Mouse (Mus musculus) MEL (cell line): ENCODE data around the gene Spem1. TPM values are rescaled to one million over a fixed set of nuclear protein-coding genes. Genes with fewer than 3 reads are reported as not detected.

Experiments
- DNase-seq: peaks from one replicate; pipeline ENCODE4 v3.0.0; 2011; ENCODE audit warnings: low read depth, low spot score
- H3K27ac ChIP-seq: 2 replicates; pipeline ENCODE4 v1.5.1; 2012; ENCODE audit warnings: low read depth, mild to moderate bottlenecking, control low read depth, low read length, moderate library complexity; ENCODE audit not compliant: control insufficient read depth
- H3K27me3 ChIP-seq, 2 experiments: fragments of 150-350 bp in 1 of 2; sonication (generic) in 1 of 2; 2 replicates each; pipeline ENCODE4 v1.6.1; 2012; ENCODE audit warnings: low read length in 2 of 2, mild to moderate bottlenecking in 2 of 2, improper control_type of control experiment in 1 of 2, moderate library complexity in 1 of 2; ENCODE audit not compliant: insufficient read depth in 2 of 2, control insufficient read depth in 1 of 2
- H3K36me3 ChIP-seq, 2 experiments: 2 replicates each; pipeline ENCODE4 v1.6.1; 2012 to 2014; ENCODE audit warnings: low read length in 2 of 2, improper control_type of control experiment in 1 of 2, inconsistent platforms in 1 of 2, mild to moderate bottlenecking in 1 of 2; ENCODE audit not compliant: insufficient read depth in 2 of 2, control insufficient read depth in 1 of 2
- H3K4me1 ChIP-seq, 2 experiments: fragments of 150-350 bp in 1 of 2; sonication (generic) in 1 of 2; 2 replicates each; pipeline ENCODE4 v1.6.1; 2012; ENCODE audit warnings: low read length in 2 of 2, improper control_type of control experiment in 1 of 2, mild to moderate bottlenecking in 1 of 2; ENCODE audit not compliant: insufficient read depth in 2 of 2, control insufficient read depth in 1 of 2
- H3K4me3 ChIP-seq, 2 experiments: fragments of 150-350 bp in 1 of 2; sonication (generic) in 1 of 2; 2 replicates each; pipeline ENCODE4 v1.5.1; 2012; ENCODE audit warnings: low read depth in 2 of 2, low read length in 2 of 2, mild to moderate bottlenecking in 2 of 2, moderate library complexity in 2 of 2, control low read depth in 1 of 2, improper control_type of control experiment in 1 of 2; ENCODE audit not compliant: control insufficient read depth in 1 of 2, insufficient read depth in 1 of 2
- H3K79me2 ChIP-seq: 2 replicates; pipeline ENCODE4 v1.6.1; 2012; ENCODE audit warnings: mild to moderate bottlenecking, low read length, moderate library complexity; ENCODE audit not compliant: control insufficient read depth, poor library complexity, insufficient read depth
- H3K9ac ChIP-seq: 2 replicates; pipeline ENCODE4 v1.6.1; 2012; ENCODE audit warnings: low read depth, mild to moderate bottlenecking, control low read depth, low read length, moderate library complexity; ENCODE audit not compliant: control insufficient read depth, poor library complexity, severe bottlenecking
- H3K9me3 ChIP-seq: fragments of 150-350 bp; sonication (generic); replicated peaks from 2 replicates; pipeline ENCODE4 v1.6.1; 2012; ENCODE audit warnings: mild to moderate bottlenecking, low read length, improper control_type of control experiment, moderate library complexity; ENCODE audit not compliant: insufficient read depth
- BHLHE40 ChIP-seq: IDR thresholded peaks from 2 replicates; pipeline ENCODE4 v1.6.1; 2012; ENCODE audit warnings: low read depth, mild to moderate bottlenecking, inconsistent platforms, low read length, improper control_type of control experiment, borderline replicate concordance
- E2F4 ChIP-seq: IDR thresholded peaks from 2 replicates; pipeline ENCODE4 v1.6.1; 2011; ENCODE audit warnings: low read depth, low read length, improper control_type of control experiment, borderline replicate concordance
- ELF1 ChIP-seq: IDR thresholded peaks from 2 replicates; pipeline ENCODE4 v1.6.1; 2014; ENCODE audit warnings: low read depth, mild to moderate bottlenecking, inconsistent platforms, low read length, improper control_type of control experiment, moderate library complexity
- EP300 ChIP-seq, 2 experiments: IDR thresholded peaks; 2 replicates each; pipeline ENCODE4 v1.6.1; 2011; ENCODE audit warnings: improper control_type of control experiment in 2 of 2, low read length in 2 of 2, low read depth in 1 of 2, mild to moderate bottlenecking in 1 of 2
- GATA1 ChIP-seq: IDR thresholded peaks from 2 replicates; pipeline ENCODE4 v1.6.1; 2011; ENCODE audit warnings: low read depth, low read length, improper control_type of control experiment
- MAX ChIP-seq: IDR thresholded peaks from 2 replicates; pipeline ENCODE4 v1.6.1; 2011; ENCODE audit warnings: low read length, improper control_type of control experiment
- MEF2A ChIP-seq: IDR thresholded peaks from 2 replicates; pipeline ENCODE4 v1.6.1; 2014; ENCODE audit warnings: low read depth, mild to moderate bottlenecking, inconsistent platforms, low read length, improper control_type of control experiment; ENCODE audit not compliant: poor library complexity, insufficient replicate concordance, severe bottlenecking; ENCODE audit errors: extremely low read depth
- MXI1 ChIP-seq: IDR thresholded peaks from 2 replicates; pipeline ENCODE4 v1.6.1; 2011; ENCODE audit warnings: mild to moderate bottlenecking, low read depth, low read length, improper control_type of control experiment
- MYC ChIP-seq: IDR thresholded peaks from 2 replicates; pipeline ENCODE4 v1.6.1; 2011; ENCODE audit warnings: low read depth, mild to moderate bottlenecking, low read length, improper control_type of control experiment, moderate library complexity
- NELFE ChIP-seq: IDR thresholded peaks from 2 replicates; pipeline ENCODE4 v1.6.1; 2011; ENCODE audit warnings: low read depth, low read length, improper control_type of control experiment
- POLR2AphosphoS5 ChIP-seq: IDR thresholded peaks from 2 replicates; pipeline ENCODE4 v1.6.1; 2012; ENCODE audit warnings: low read depth, borderline replicate concordance, mild to moderate bottlenecking, inconsistent platforms, low read length, moderate library complexity, mixed read lengths
- USF1 ChIP-seq: IDR thresholded peaks from 2 replicates; pipeline ENCODE4 v1.6.1; 2014; ENCODE audit warnings: low read depth, mild to moderate bottlenecking, inconsistent platforms, low read length, improper control_type of control experiment, moderate library complexity
- ZKSCAN1 ChIP-seq: IDR thresholded peaks from 2 replicates; pipeline ENCODE4 v1.6.1; 2012; ENCODE audit warnings: low read depth, mild to moderate bottlenecking, inconsistent platforms, low read length, improper control_type of control experiment, moderate library complexity
- ZNF384 ChIP-seq: IDR thresholded peaks from 2 replicates; pipeline ENCODE4 v1.6.1; 2012; ENCODE audit warnings: low read depth, mild to moderate bottlenecking, inconsistent platforms, low read length, improper control_type of control experiment
- polyA plus RNA-seq, 2 experiments: library from polyadenylated mRNA; stranded (reverse) in 1 of 2; unstranded in 1 of 2; fragments of >175 nt in 1 of 2; fragments of >200 nt in 1 of 2; gene quantifications; 2 replicates each; pipeline versions ENCODE4 v1.2.1 to v1.2.4; 2012; ENCODE audit warnings: low replicate concordance in 2 of 2, low read depth in 1 of 2; ENCODE audit not compliant: insufficient read length in 2 of 2, insufficient read depth in 1 of 2, missing spikeins in 1 of 2
- total RNA-seq: library from RNA; depleted of rRNA; stranded (reverse); fragments of 300-350 nt; gene quantifications from 2 replicates; pipeline ENCODE4 v1.2.3, GENCODE M21; 2012

Gene Spem1
- total and polyA plus RNA-seq, 3 experiments, result 0.15 to 0.19 TPM; not detected in 1

DNA sequence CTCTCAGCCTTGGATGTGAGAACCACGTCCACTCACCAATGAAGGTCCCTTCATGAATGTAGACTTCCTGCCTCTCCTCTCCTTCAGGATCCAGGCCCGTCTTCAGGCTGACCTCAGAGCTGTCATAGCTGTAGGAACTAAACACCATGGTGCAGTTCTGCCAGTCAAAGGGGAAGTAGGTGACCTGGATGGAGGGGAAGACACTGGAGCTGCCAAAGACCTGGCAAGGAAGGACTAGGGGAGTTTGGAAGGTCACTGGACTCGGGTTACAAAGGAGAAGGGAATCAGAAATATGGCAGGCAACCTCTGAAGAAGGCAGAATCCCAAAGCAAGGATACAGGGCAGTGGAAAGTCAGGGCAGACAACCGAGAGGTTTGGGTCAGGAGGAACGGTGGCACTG is 28.6 kb downstream of the Spem1 start:
- H3K36me3 ChIP-seq, result peaks cover 0 to 4% of the 10 kb centered on the region in 2 experiments; a peak in 1 of 4 replicates
- no peaks in the 10 kb centered on the region for H3K27me3 ChIP-seq
- no peaks in the 10 kb centered on the region for H3K9me3 ChIP-seq
- no peak for DNase-seq
- no peak overlapping the region for H3K4me3 ChIP-seq
- H3K79me2 ChIP-seq, result no peaks in the 10 kb centered on the region
- peaks cover 2 to 3% of the 10 kb centered on the region in 2 experiments; a peak in 1 of 4 replicates for H3K4me1 ChIP-seq
- no peak overlapping the region for H3K27ac ChIP-seq
- TF ChIP-seq POLR2AphosphoS5 (no peak), NELFE (no peak), BHLHE40 (no peak)
- H3K9ac ChIP-seq, result no peak overlapping the region

GRCm38 (mm10) chr11:69791420-69791819 is 30.6 kb downstream of the Spem1 start:
- Histone ChIP-seq H3K4me3 (no peak overlapping the region), H3K36me3 (peaks cover 0 to 4% of the 10 kb centered on the region in 2 experiments; a peak in 2 of 4 replicates), H3K4me1 (peaks cover 3 to 7% of the 10 kb centered on the region in 2 experiments; a peak in 2 of 4 replicates), H3K27me3 (no peaks in the 10 kb centered on the region), H3K27ac (no peak overlapping the region), H3K9ac (no peak overlapping the region), H3K79me2 (no peaks in the 10 kb centered on the region), H3K9me3 (no peaks in the 10 kb centered on the region)
- DNase-seq, result no peak
- TF ChIP-seq E2F4 (no peak), ZKSCAN1 (no peak), ELF1 (no peak), USF1 (no peak), MYC (no peak), ZNF384 (no peak), EP300 (IDR thresholded peaks at IDR 0.05; ENCODE audit: low read depth in 1 of 2, low read length in 2 of 2) (no peak), GATA1 (no peak), BHLHE40 (no peak), MAX (no peak)

GRCm38 (mm10) chr11:69789431-69789830 is 32.5 kb downstream of the Spem1 start:
- peaks cover 3% of the 10 kb centered on the region; the same call in 1 of the 2 replicates for H3K79me2 ChIP-seq
- no peak for DNase-seq
- H3K36me3 ChIP-seq, result peaks cover 0 to under 1% of the 10 kb centered on the region in 2 experiments; a peak in 2 of 4 replicates
- no peaks in the 10 kb centered on the region for H3K27me3 ChIP-seq
- H3K27ac ChIP-seq, result no peak overlapping the region
- no peaks in the 10 kb centered on the region for H3K9me3 ChIP-seq
- H3K4me1 ChIP-seq, result peaks cover 2 to 9% of the 10 kb centered on the region in 2 experiments; a peak in 3 of 4 replicates
- no peak overlapping the region for H3K4me3 ChIP-seq
- H3K9ac ChIP-seq, result no peak overlapping the region
- TF ChIP-seq MEF2A (no peak), BHLHE40 (no peak), MXI1 (no peak), MYC (no peak), EP300 (IDR thresholded peaks at IDR 0.05; ENCODE audit: low read depth in 1 of 2, low read length in 2 of 2) (no peak)
- TF ChIP-seq, all 39 proteins: peak for 0
